In the genomic region with DNA sequence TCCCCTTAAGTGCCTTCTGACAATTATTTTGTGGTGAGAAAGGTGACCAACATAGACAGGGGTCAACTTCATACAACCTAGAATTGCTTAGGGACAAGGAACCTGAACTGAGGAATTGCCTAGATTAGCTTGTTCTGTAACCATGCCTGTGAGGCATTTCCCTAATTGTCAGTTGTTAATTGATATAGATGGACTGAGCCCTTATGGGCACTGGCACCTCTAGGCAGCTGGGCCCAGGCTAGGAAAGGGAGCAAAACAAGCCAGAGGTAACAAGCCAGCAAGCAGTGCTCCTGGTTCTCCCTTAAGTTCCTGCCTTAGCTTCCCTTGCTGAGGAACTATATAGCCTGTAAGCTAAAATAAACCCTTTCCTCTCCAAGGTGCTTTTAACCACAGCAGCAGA, we compare ENCODE assay signal across 28 mouse cellular contexts.
"Had no signal": no experiment of that assay in that cellular context is flagged by ENCODE, and none has a peak within 500 bp of the region (broad histone marks: within the 10 kb centered on the region; RNA-seq: fewer than 3 reads in every experiment).

No protein-coding gene starts in this region.

- H3K4me2 ChIP-seq: heart, embryonic 11.5 days; heart, embryonic 12.5 days; heart, embryonic 13.5 days; heart, embryonic 15.5 days; hindbrain, embryonic 15.5 days; intestine, embryonic 15.5 days; kidney, embryonic 15.5 days had no signal

- H3K36me3 ChIP-seq: heart, embryonic 10.5 days; heart, embryonic 12.5 days; heart, embryonic 13.5 days; heart, embryonic 15.5 days; hindbrain, embryonic 10.5 days; hindbrain, embryonic 15.5 days; intestine, embryonic 15.5 days; kidney, embryonic 15.5 days had no signal

- H3K4me3 ChIP-seq: heart, adult 2 months; heart, embryonic 10.5 days; heart, embryonic 12.5 days; heart, embryonic 13.5 days; heart, embryonic 15.5 days; hindbrain, embryonic 10.5 days; hindbrain, embryonic 15.5 days; intestine, embryonic 15.5 days; kidney, embryonic 15.5 days; layer of hippocampus, adult 2 months; left cerebral cortex, adult 2 months had no signal

- H3K9me3 ChIP-seq: heart, embryonic 10.5 days; heart, embryonic 12.5 days; heart, embryonic 13.5 days; heart, embryonic 15.5 days; hindbrain, embryonic 10.5 days; hindbrain, embryonic 15.5 days; intestine, embryonic 15.5 days; kidney, embryonic 15.5 days had no signal

- H3K27ac ChIP-seq: heart, adult 2 months; heart, embryonic 10.5 days; heart, embryonic 13.5 days; heart, embryonic 15.5 days; hindbrain, embryonic 10.5 days; hindbrain, embryonic 15.5 days; hindbrain, postnatal 0 days; intestine, embryonic 15.5 days; kidney, embryonic 15.5 days; kidney, postnatal 0 days; layer of hippocampus, adult 2 months; left cerebral cortex, adult 2 months had no signal

- H3K27me3 ChIP-seq: heart, embryonic 12.5 days; heart, embryonic 15.5 days; hindbrain, embryonic 15.5 days; intestine, embryonic 15.5 days; kidney, embryonic 15.5 days had no signal

- H3K4me1 ChIP-seq: heart, embryonic 10.5 days; heart, embryonic 12.5 days; heart, embryonic 13.5 days; heart, embryonic 15.5 days; hindbrain, embryonic 10.5 days; hindbrain, embryonic 15.5 days; intestine, embryonic 15.5 days; kidney, embryonic 15.5 days had no signal

- ATAC-seq: hindbrain, embryonic 16.5 days; hindbrain, postnatal 0 days; inflammation-experienced regulatory T-cells, adult 6 months; intestine, embryonic 15.5 days; intestine, embryonic 16.5 days; intestine, postnatal 0 days had no signal

- H3K9ac ChIP-seq: heart, embryonic 12.5 days; heart, embryonic 13.5 days; heart, embryonic 15.5 days; hindbrain, embryonic 15.5 days; intestine, embryonic 15.5 days; kidney, embryonic 15.5 days had no signal

- DNase-seq: heart, adult 2 months; heart, postnatal 36 days; kidney, adult 11 months; kidney, adult 18-20 months; kidney, adult 2 months; kidney, adult 8-10 months; kidney, adult 9 months; kidney, postnatal 14 days; kidney, postnatal 25 days; layer of hippocampus, adult 9-11 months; layer of hippocampus, postnatal 36 days had no signal
